Mouse (Mus musculus) adrenal gland, adult 2 months (tissue): ENCODE measurements around the gene Jade1. TPM values are rescaled to one million over a fixed set of nuclear protein-coding genes. Genes with fewer than 3 reads are reported as not detected.
A peak's percentile ranks its signal among the peaks of the same experiment; 100 is the strongest.

Source experiments
- DNase-seq: peaks from one replicate; pipeline ENCODE4 v3.0.0; 2021
- long read RNA-seq: library from polyadenylated mRNA; stranded (forward); transcript quantifications from one replicate; pipeline ENCODE4 v2.0.0, GENCODE M21; 2021
- polyA plus RNA-seq: library from polyadenylated mRNA; depleted of rRNA; stranded (reverse); fragments of >200 nt; gene quantifications from 2 replicates; pipeline ENCODE4 v1.2.3, GENCODE M21; 2012; rRNA removed
- total RNA-seq, 2 experiments: library from RNA; stranded (reverse); gene quantifications; 2 replicates each; pipeline ENCODE4 v1.2.3; 2021

The Jade1 gene
- total RNA-seq (10 to 100 TPM; 33.2 to 58.2 TPM), polyA plus RNA-seq (21.4 and 64.9 TPM in 2 replicates)
- long read RNA-seq, full-length matches to known transcripts = 15 of 29 reads
- long read RNA-seq, partial matches to known transcripts = 11 of 29 reads
- long read RNA-seq, other reads (novel, unspliced or antisense) = 3 of 29 reads

- DNase-seq = no peak
These were observed at the start of gene Jade1 for GRCm38 (mm10) chr3:41555491-41556381. TSS of gene Jade1 (plus strand) at chr3:41555731.

GRCm38 (mm10) chr3:41509441-41509840, 46.1 kb upstream of the Jade1 start:
- peak; percentile 55 for DNase-seq

DNA sequence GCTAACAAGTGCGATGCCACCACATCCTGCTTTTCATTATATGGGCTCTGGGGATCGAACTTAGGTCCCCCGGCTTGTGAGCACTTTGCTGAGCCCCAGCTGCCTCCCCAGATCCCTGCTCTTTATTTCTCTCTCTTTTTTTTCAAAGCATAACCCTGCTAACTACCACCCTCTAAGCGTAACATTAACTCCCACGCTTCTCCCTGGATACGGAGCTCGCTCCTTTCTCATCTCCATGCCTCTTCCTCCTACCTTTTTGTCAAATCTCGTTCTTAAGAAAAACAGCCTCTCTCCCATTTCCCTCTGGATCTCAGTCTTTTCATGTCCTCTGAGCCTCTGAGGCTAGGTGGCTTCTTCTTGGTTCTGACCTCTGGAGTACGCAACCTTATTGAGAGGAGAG, 45.3 kb upstream of the Jade1 start:
- DNase-seq = no peak

- no peak for DNase-seq
These were observed 44.8 kb upstream of the Jade1 start for GRCm38 (mm10) chr3:41510750-41511149.

GRCm38 (mm10) chr3:41514003-41514402, 41.5 kb upstream of the Jade1 start:
- DNase-seq = no peak

DNA sequence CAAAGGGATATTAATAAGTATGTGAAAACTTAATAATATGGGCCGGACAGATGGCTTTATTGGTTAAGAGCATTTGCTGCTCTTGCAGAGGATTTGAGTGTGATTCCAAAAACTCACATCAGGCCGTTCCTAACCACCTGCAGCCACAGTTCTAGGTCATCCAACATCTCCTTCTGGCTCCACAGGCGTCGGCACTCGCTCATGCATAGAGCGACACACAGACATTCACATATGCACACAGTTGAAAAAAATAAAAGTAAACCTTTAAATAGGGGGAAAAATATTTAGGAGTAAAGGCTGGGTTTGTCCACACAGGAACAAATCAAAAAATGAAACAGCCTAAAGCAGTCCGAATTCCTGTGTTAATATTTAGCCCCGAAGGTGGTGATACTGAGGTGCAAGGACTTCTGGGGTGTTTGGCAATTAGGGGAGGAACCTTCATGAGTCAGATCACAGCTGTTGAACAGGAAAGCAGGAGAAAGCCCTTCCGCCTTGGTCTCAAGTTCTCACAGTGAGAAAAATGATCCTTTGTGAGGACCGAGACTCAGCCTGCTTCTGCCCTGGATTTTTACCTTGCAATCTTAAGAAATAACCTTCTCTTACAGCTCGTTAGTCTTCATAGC, 40.7 kb upstream of the Jade1 start:
- DNase-seq = no peak

DNA sequence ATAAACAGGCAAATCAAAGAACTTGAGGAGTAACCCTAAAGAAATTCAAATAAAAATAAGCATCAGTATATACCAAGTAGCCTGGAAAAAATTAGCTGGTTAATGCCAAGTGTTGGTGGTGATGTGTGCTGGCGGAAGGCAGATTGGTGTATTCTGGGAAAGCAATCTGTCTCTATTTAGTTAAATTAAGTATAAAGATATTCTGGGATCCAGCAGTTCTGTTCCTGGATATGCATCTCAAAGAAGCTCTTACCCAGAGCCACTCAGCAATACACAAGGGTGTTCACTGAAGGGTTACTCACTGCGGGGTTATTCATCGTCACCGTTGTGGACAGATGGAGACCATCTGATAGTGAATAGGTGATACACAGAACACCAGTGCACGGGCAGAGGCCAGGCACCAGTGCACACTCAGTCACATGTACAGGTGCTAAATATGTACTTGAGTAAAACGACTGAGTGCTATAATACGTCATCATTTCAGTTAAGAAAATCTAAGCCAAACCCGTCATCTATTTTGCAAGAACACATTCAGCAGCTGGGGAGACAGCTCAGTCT, 38.5 kb upstream of the Jade1 start:
- DNase-seq = no peak

- no peak for DNase-seq
These were observed 34.6 kb upstream of the Jade1 start for GRCm38 (mm10) chr3:41520925-41521324.

DNA sequence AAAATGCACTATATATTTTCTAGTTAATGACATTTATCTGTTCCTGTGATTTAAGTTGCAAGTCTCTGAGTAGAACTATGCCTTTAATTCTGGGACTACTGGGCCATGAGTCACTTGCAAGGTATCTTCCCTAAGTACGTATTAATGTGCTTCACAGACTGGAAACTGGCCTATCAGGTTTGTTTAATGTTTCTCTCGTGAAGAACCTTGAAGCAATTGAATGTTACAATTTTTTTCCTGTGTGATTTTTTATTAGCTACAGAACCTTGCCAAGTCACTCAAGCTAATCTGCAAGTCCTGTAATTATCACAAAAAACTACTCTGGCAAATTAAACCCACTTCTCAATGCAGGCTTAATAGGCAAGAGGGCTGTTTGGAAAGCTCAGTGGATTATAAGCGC, 33.8 kb upstream of the Jade1 start:
- DNase-seq = no peak

DNA sequence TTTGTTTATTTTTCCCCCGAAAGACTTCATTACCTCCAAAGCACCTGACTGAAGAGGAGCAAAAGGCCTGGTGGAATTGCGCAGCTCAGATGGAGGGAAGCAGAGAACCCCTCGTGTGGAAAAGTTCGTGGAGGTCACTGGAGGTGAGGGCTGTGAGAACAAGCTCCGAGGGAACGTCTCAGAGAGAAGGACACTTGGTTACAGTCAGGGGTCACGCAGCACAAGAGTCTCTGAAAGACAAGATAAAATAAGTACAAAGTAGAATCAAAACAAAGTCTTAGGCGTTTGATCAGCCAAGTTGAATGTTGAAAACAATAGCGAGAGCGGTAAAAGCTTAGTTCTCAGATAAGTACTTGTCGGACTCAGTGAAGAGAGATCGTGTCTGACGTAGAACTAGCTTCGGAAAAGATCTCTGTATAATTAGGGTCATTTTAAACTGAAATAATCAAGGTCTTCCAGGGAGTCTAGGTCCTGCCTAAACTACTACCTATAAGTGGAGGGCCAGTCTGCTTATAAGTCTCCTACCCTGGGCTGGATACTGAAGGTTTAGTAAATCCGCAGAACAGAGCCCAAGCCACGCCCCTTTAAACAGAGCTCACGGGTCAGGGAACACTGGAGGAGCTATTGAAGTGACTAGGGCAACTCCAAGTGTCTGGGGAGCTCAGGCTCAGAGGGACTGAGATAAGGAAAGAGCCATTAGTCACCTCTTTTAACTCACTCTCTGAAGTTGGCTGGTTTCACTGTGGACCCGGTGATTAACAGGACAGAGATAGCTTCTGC, 33.1 kb upstream of the Jade1 start:
- peak; percentile 62 for DNase-seq

DNA sequence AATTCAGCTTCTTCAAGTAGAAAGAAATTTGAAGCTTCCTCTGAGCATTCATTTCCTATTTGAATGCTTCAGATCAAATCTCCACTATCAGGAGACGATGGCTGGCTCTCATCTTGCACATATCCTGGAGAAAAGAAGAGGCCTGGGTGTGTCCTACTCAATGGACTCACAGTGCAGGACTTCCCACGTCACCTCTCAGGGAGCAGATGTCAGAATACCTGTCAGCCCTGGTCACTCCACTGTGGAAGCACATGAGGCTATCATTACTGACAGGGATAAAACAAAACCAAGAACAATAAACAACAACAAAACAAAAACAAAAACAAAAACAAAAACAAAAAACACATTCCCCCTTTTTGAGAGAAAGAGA, 32.5 kb upstream of the Jade1 start:
- DNase-seq = no peak

- no peak for DNase-seq
These were observed 32.1 kb upstream of the Jade1 start for GRCm38 (mm10) chr3:41523460-41523859.

- no peak for DNase-seq
These were observed 27.1 kb upstream of the Jade1 start for GRCm38 (mm10) chr3:41528291-41528969.

DNA sequence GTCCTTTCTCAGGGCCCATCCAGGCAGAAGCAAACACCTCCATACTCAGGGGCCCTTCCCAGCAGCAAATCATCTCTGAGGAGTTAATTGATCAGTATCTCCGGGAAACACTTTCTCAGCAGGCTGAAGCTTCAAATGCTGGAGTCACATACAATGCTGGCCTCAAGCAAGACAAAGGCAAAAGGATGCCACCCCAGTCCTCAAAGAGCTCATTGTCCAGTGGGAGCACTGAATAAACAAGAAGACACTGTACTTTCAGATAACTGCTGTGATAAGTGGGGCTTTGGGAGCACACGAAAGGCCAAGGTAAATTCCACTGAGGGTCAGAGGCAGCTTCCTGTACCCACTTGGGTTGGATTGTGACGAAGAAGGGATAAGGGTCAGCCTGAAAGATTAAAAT, 25.4 kb upstream of the Jade1 start:
- DNase-seq = no peak

- DNase-seq = no peak
These were observed 24.0 kb upstream of the Jade1 start for GRCm38 (mm10) chr3:41531541-41531940.

- DNase-seq = no peak
These were observed 23.4 kb upstream of the Jade1 start for GRCm38 (mm10) chr3:41532109-41532508.

DNA sequence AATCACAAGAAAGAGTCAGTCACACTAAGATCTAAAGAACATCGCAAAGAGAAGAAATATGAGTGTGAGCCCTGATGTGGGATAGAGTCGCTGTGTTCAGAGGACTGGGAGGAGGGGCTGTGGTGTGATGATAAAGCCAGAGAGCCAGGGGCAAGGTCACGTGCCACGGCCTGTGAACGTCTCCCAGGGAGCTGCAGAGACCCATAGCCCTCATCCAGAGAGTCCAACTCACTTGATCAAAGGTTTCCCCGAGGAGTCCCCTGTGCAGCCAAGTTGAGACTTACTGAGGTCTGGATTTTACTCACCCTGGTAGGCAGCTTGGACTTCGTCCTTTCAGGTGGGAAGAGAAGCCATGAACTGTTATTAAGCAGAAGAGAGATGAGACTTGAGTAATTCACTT, 21.9 kb upstream of the Jade1 start:
- no peak for DNase-seq

- no peak for DNase-seq
These were observed 17.6 kb upstream of the Jade1 start for GRCm38 (mm10) chr3:41537957-41538356.

DNA sequence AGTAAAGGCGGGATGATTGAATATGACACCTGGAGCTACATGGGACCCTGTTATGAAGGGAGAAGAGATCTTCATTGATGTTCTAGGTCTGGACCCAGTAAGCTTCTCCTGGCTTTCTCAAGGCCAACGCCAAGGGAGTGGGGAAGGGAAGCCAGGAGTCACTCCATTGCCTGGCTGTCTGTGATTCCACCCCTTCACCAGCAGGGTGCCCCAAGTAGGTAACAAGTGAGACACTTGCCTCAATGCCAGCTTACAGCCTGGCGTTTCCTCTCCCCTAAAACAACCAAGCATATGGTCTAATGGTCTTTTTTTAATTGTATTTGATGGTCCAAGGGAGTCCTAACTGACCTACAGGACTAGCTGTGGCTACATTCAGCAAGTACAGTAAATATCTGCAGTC, 14.2 kb upstream of the Jade1 start:
- no peak for DNase-seq

GRCm38 (mm10) chr3:41544451-41544850, 11.1 kb upstream of the Jade1 start:
- peak; percentile 57 for DNase-seq

DNA sequence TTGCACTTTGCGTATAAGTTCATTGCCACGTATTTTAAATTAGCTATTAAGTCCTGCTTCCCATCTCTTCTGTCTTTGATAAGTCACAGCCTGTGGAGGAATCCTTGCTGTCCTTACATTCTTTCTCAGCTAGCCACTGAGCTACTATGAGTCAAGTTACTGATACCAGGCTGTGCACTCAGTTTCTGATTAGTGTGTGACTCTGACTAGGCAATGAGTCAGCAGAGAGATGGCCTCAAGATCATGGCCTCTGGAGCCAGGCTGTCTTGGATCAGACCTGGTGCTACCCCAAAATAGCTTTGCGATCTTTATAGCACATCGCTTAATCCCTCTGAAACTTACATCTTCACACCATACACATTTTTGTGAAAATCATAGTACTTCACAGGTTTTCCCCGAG, 8.2 kb upstream of the Jade1 start:
- peak; percentile 83 for DNase-seq

GRCm38 (mm10) chr3:41548238-41548637, 7.3 kb upstream of the Jade1 start:
- DNase-seq = no peak
